In the genomic region with DNA sequence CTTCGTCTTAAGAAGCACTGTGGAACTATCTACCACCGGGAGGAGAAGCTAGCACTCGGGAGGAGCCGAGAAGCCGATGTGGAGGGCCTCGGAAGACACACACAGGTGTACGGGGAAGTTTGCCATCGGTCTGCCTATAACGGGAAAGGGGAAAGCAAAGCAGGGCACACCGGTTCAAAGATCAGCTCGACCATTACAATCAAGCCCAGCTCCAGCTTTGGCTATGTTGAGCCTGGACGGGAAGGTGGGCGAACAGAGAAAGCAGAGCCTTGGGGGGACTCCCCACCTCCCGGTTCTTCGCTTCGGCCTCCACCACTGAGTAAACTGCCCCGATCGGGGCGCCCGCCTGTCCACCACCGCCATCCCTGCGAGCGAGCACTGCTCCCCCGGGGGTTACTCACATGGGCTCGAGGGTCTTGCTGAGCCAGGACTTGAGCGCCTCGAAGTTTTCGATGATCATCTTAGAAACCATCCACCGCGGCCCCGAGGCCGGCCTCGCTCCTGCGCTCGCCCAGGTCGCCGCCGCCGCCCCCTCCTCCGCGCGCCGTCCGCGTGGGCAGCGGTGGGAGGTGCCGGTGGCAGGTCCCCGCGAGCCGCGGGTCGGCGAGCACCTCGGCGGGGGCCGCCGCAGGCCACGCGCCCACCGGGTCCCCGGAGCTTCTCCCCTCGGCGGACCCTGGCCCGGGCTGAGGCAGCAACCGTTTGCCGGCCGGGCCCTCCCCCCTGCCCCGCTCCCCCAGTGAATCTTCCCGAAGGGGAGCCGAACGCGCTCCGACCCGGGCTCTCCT, we compare ENCODE assay signal across 8 mouse cellular contexts. TPM values are rescaled to one million over a fixed set of nuclear protein-coding genes. Genes with fewer than 3 reads are reported as not detected.
DNase-seq lines count a peak whose midpoint lies in the region; ATAC-seq and TF ChIP-seq lines count a peak whose summit lies in the region.

No protein-coding gene starts in this region.

- in situ Hi-C loops in ES-E14 (cut with MboI; ENCODE audit: low sequenced_read_pairs in 2 of 2, unreplicated experiment in 2 of 2) = no loop called here

- peak; percentile 83 for ATAC-seq in embryonic facial prominence, embryonic 11.5 days (replicated peaks; ENCODE audit: insufficient number of reproducible peaks, low FRiP score, low TSS enrichment, low read depth)

- no peaks in the 10 kb centered on the region for H3K27me3 ChIP-seq in embryonic facial prominence, embryonic 11.5 days (ENCODE audit: control insufficient read depth, insufficient read depth, low read length)
- H3K27me3 ChIP-seq in small intestine, adult 2 months (ENCODE audit: control insufficient read depth, insufficient read depth, low read length) = no peaks in the 10 kb centered on the region

- H3K36me3 ChIP-seq in ES-E14 (ENCODE audit: control insufficient read depth, insufficient read depth, low read length, poor library complexity, severe bottlenecking) = no peaks in the 10 kb centered on the region
- no peaks in the 10 kb centered on the region for H3K36me3 ChIP-seq in embryonic facial prominence, embryonic 11.5 days (replicated peaks; ENCODE audit: control insufficient read depth, insufficient read depth, low read depth, low read length)
- H3K36me3 ChIP-seq in small intestine, adult 2 months (ENCODE audit: control insufficient read depth, insufficient read depth, low read length) = peaks cover 2% of the 10 kb centered on the region; the same call in 1 of the 2 replicates

- no peak; the same call in 1 of the 2 replicates for TF ChIP-seq POLR2A in small intestine, adult 2 months (IDR thresholded peaks at IDR 0.05; ENCODE audit: low read depth, low read length)

- H3K27ac ChIP-seq in gastrocnemius, adult 2 months = peak overlapping the region; percentile 97
- peak overlapping the region; percentile 45 for H3K27ac ChIP-seq in ES-E14 (ENCODE audit: insufficient read depth, low read depth, low read length, poor library complexity, severe bottlenecking)
- H3K27ac ChIP-seq in embryonic facial prominence, embryonic 11.5 days (replicated peaks; ENCODE audit: low read depth, low read length) = peak overlapping the region; percentile 92
- peak overlapping the region; percentile 61 for H3K27ac ChIP-seq in small intestine, adult 2 months (ENCODE audit: insufficient read depth, low read depth, low read length)

- H3K9me3 ChIP-seq in ES-E14 (ENCODE audit: control insufficient read depth, insufficient read depth, low read depth, low read length) = no peaks in the 10 kb centered on the region
- no peaks in the 10 kb centered on the region for H3K9me3 ChIP-seq in embryonic facial prominence, embryonic 11.5 days (replicated peaks; ENCODE audit: control insufficient read depth, low read length)

- under 1% methylated on average over 73 of the region's 74 CpGs for WGBS in embryonic facial prominence, embryonic 11.5 days
- WGBS in small intestine, adult 2 months = under 1% methylated on average over 74 of the region's 74 CpGs

- H3K4me1 ChIP-seq in ES-E14 (ENCODE audit: control insufficient read depth in 2 of 2, insufficient read depth in 2 of 2, low read length in 2 of 2, poor library complexity in 1 of 2) = peaks cover 3 to 5% of the 10 kb centered on the region in 2 experiments; a peak in 2 of 4 replicates
- H3K4me1 ChIP-seq in embryonic facial prominence, embryonic 11.5 days (ENCODE audit: control insufficient read depth, insufficient read depth, low read length) = peaks cover 4% of the 10 kb centered on the region; the same call in 1 of the 2 replicates
- peaks cover 10% of the 10 kb centered on the region; the same call in 1 of the 2 replicates for H3K4me1 ChIP-seq in small intestine, adult 2 months (ENCODE audit: control insufficient read depth, insufficient read depth, insufficient read length, low read length)

- H3K4me3 ChIP-seq in gastrocnemius, adult 2 months = peak overlapping the region; percentile 98
- H3K4me3 ChIP-seq in ES-E14 (ENCODE audit: insufficient read depth in 1 of 2, low read depth in 1 of 2, low read length in 2 of 2, poor library complexity in 1 of 2, severe bottlenecking in 1 of 2) = peak overlapping the region; percentile 90 to 94
- H3K4me3 ChIP-seq in embryonic facial prominence, embryonic 11.5 days (ENCODE audit: low read depth, low read length) = peak overlapping the region; percentile 99
- H3K4me3 ChIP-seq in small intestine, adult 2 months (ENCODE audit: low read depth, low read length) = peak overlapping the region; percentile 92

- TF ChIP-seq CTCF in gastrocnemius, adult 2 months (IDR thresholded peaks at IDR 0.05) = no peak
- TF ChIP-seq CTCF in small intestine, adult 2 months (IDR thresholded peaks at IDR 0.05; ENCODE audit: extremely low read depth, insufficient read length, insufficient replicate concordance, low read depth, low read length) = no peak

- intact Hi-C loops in gastrocnemius, adult 2 months (cut with DNase I) = loop anchor here (1.0 to 10.0 kb wide), 3 partner anchors 82 to 718 kb away; partner anchors contain the start of genes Ndfip2 and Spry2
- intact Hi-C loops in heart, postnatal 25 days (cut with DNase I) = loop anchor here (2.0 to 10.0 kb wide), 2 partner anchors 84 to 718 kb away; partner anchors contain the start of gene Spry2

- peak overlapping the region; percentile 76 for H3K4me2 ChIP-seq in embryonic facial prominence, embryonic 11.5 days (ENCODE audit: low read depth, low read length)

- peak overlapping the region; percentile 98 for H3K9ac ChIP-seq in ES-E14 (ENCODE audit: insufficient read depth, low read depth, low read length, poor library complexity, severe bottlenecking)
- peak overlapping the region; percentile 98 for H3K9ac ChIP-seq in embryonic facial prominence, embryonic 11.5 days (replicated peaks; ENCODE audit: low read length)

- no peak for DNase-seq in gastrocnemius, adult 2 months
- DNase-seq in gastrocnemius, postnatal 10 days = no peak
- DNase-seq in ES-E14 (ENCODE audit: low read depth, low spot score) = no peak
- DNase-seq in embryonic facial prominence, embryonic 11.5 days (ENCODE audit: low spot score) = peak; percentile 27
- DNase-seq in heart, postnatal 25 days (ENCODE audit: low spot score) = peak; percentile 17
- DNase-seq in layer of hippocampus, adult 8-10 months (ENCODE audit: low spot score in 2 of 2) = peak; percentile 9 to 14
- DNase-seq in lung, postnatal 36 days = peak; percentile 20

TF ChIP-seq in ES-E14, 5 proteins besides CTCF, POLR2A, EP300 and RAD21:
- TF ChIP-seq ZC3H11A (IDR thresholded peaks at IDR 0.05; ENCODE audit: borderline replicate concordance, low read depth, low read length) (no peak), CHD2 (IDR thresholded peaks at IDR 0.05; ENCODE audit: low read depth, low read length) (no peak), ZNF384 (IDR thresholded peaks at IDR 0.05; ENCODE audit: low read depth, low read length) (no peak), MAFK (IDR thresholded peaks at IDR 0.05; ENCODE audit: insufficient read depth, low read depth, low read length) (no peak), HCFC1 (IDR thresholded peaks at IDR 0.05; ENCODE audit: borderline replicate concordance, insufficient read depth, low read length) (no peak)
TF ChIP-seq in ES-E14: peak in this region for 0.

RNA-seq across cellular contexts. Expression of gene Rbm26, which starts 0.6 kb away (rescaled TPM):
- 10 to 100 TPM; 17.2 to 21.5 TPM for total RNA-seq in gastrocnemius, adult 2 months (2021)
- total RNA-seq in gastrocnemius, postnatal 10 days (2021) = 10 to 100 TPM; 24.8 to 34.3 TPM
- 43.6 and 62.8 TPM in 2 replicates for total RNA-seq in ES-E14 (2012; rRNA removed)
- 38.6 and 45.1 TPM in 2 replicates for polyA plus RNA-seq in embryonic facial prominence, embryonic 11.5 days (2014; fragmentation: Nextera tagmentation; extraction: Ambion mirVana)
- total RNA-seq in heart, postnatal 25 days (2021) = 10 to 100 TPM; 21.4 to 21.6 TPM
- 10 to 100 TPM; 58.7 to 66.5 (median 63.0) TPM for total RNA-seq in layer of hippocampus, adult 8-10 months (2022)
- polyA plus RNA-seq in small intestine, adult 2 months (2012; rRNA removed) = 3.7 and 6.0 TPM in 2 replicates

Comparison
In these comparisons a context has a peak if more than half of its experiments do, and no peak if none do; other contexts are left out.
1. DNase-seq: peak in embryonic facial prominence, embryonic 11.5 days (single experiment), heart, postnatal 25 days (single experiment), layer of hippocampus, adult 8-10 months (2 of 2) and lung, postnatal 36 days (single experiment); none in gastrocnemius, adult 2 months (single experiment), gastrocnemius, postnatal 10 days (single experiment) and ES-E14 (single experiment).
2. H3K27ac ChIP-seq: peak in every context shown above with its lines; median percentile 97 in gastrocnemius, adult 2 months; 92 in embryonic facial prominence, embryonic 11.5 days; 61 in small intestine, adult 2 months; 45 in ES-E14.
3. Peak in every context shown above with its lines, with median percentiles within 50 percentile points of each other: H3K4me3 ChIP-seq.